Mouse (Mus musculus) left cerebral cortex, adult 18-20 months (tissue): Measurements from ENCODE around the gene Duoxa2. TPM values are rescaled to one million over a fixed set of nuclear protein-coding genes. Genes with fewer than 3 reads are reported as not detected.
"Not testable (repeated sequence)": the region's sequence is repeated elsewhere in the genome, so short reads cannot be mapped to it uniquely, and the experiment has no call there.

Experiments
- DNase-seq, 2 experiments: peaks; one replicate each; pipeline ENCODE4 v3.0.0; 2021 to 2022; ENCODE audit warnings: low spot score in 2 of 2, mixed read lengths in 1 of 2
- total RNA-seq, 2 experiments: library from RNA; stranded (reverse); gene quantifications; 2 replicates each; pipeline ENCODE4 v1.2.3; 2021

Duoxa2 gene
- total RNA-seq, 2 experiments from 2014 or later = not detected

DNA sequence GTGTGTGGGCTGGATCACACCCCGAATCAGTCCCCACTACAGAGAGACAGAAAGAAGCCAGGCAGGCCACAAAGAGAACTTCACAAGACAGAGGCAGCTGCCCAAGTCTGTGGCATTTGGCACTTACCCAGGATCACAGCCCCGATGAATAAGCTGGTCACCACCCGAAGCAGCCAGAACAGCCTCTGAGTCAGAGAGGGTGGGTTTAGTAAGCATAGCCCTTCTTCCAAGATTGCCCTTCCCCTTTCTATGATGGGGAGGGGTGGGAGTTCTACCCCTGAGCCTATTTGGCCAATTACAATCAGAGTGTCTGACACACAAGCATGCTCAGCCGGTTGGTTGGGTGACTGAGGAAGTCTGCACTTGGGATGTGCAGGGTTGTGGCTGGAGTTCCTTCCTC lies 7.5 kb downstream of the Duoxa2 start:
- DNase-seq = no peak

DNA sequence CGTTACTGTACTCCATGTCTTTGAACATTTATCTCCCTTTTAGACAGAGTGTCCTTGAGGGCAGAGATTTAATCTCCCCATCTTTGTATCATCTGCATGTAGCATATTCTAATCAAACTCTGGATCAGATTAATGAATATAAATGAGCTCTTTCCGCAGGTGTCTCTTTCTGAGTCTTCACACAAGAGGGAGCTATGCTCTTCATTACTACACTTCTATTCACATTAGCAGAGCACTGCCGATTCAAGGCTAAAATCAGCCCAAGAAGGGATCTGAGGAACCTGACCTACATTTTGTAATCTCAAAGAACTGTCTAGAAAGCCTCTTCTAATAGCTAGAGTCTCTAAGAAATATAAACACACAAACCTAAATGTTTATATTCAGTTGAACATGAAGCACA lies 10.9 kb downstream of the Duoxa2 start:
- DNase-seq = no peak

DNA sequence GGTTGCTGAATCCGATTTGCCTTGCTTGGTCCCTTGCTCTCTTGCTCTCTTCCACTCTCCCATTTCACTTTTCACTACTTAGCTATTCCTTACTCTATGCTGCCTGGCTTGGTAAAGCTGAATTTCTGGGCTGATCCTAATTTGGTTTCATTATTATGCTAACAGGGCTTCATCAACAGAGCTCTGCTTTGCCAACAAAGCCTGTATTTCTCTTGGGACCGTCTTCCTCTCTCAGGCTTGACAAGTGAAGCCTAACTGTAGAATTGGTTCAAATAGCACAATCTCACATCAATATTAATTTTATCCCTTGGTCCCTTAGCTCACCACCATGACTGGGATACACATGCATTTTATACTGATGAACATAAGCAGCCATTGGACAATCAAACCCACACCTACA lies 12.9 kb downstream of the Duoxa2 start:
- no peak for DNase-seq

DNA sequence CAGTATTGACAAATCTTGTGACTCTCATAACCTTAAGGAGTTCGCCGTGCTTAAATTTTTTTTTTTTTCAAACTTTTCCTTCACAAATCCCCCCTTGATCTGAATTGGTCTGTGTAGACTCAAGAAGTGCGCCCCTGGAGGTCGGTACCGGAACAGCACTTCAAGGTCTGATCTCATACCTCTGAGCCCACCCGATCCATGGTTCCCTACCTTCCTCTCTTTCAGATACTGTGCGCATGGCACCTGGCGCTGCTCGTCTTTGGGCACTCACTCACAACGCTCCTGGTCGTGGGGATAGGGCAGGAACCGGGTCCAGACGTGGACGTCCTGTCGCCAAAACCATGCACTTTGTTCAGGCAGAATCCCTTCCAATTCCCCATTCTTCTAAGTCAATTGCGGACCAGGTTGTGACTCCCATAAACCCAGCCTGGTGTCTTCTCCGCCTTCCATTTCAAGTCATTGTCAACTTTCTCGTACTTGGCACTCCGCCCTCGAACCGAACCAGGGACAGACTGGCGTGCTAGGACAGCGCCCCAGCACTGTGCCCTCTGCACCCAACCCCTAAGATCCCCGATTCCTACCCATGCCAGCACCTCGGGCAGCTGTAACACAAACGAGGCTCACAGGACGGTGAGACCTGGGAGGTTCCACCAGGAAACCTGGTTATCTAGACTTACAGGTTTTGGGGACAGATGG lies 14.2 kb downstream of the Duoxa2 start:
- peak; percentile 45 to 67 for DNase-seq

DNA sequence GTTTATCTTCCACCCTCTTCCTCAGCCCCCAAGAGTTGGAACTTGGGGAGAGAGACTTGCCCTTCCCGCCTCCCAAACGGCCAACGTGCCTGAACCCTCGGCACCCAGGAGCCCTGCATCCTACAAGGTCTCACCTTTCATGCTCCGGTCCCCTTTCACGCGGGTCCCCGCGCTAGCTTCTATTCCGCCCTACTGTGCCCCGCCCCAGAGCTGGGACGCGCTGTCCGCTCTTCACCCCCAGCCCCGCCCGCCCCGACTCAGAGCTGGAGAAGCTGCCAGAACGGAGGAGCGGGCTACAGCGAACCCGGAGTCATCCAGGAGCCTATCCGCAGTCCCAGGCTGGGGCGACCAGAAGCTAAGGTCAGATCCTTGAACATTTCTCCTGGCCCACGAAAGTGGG lies 14.8 kb downstream of the Duoxa2 start, which contains the start of gene Duoxa1:
Gene Duoxa1, minus strand, starts transcription at position 195 of the 400 bp plus-strand sequence.
- DNase-seq = no peak

DNA sequence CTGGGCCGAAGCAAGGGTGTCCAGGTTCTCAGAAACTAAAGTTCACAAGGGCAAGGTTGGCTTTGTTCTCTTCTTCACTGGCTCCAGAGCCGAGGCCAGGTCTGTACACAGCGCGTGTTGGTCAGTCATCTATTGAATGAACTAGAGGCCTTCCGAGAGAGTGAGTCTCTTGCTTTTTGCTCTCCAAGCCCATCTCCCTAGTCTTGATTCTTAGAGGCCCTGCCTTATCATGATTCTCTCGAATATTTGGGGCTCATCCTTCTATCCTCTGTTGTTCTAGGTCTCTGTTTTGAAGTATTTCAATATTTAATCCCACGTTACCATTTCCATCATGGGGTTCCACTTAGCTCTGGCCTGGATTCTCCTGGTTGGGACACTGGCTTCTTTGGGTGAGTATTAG lies 16.7 kb downstream of the Duoxa2 start, which contains the start of gene Duox1:
Gene Duox1, plus strand, starts transcription at position 301 of the 400 bp plus-strand sequence.
- no peak for DNase-seq

DNA sequence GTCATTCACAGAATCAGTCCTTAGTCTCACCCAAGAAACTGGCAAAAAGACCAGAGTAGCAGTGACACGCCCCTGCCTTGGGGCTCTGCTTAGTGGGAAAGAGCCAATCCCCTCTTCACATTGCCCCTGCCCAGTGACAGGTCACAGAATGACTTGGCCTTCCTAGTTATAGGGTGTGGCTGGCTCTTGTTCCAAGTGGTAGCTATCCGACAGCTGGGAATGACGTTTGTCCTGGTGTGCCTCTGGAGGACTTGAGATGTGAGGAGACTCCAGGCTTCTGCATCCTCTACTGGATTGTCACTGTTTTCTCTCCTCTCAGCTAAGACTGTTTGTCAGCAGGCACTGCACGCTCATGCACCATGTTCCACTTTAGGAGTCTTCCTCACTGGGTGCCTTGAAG lies 18.7 kb downstream of the Duoxa2 start:
- DNase-seq = no peak

DNA sequence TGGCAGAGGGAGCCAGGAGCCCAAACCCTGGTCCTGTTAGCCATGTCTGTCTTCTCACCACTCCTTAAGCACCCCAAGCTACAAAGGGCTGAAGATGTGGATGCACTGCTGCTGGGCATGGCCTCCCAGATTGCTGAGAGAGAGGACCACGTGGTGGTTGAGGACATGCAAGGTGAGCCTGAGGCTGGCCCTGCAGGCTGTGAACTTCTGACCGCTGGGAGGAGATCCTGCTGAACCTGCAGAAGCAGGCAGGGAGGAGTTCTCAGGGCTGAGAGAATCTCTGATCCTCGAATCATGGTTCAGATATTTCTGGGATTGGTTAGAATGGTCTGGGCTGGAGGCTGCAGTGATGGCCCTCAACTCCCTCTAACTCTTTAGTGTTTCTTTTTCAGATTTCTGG lies 25.3 kb downstream of the Duoxa2 start:
- no peak for DNase-seq

DNA sequence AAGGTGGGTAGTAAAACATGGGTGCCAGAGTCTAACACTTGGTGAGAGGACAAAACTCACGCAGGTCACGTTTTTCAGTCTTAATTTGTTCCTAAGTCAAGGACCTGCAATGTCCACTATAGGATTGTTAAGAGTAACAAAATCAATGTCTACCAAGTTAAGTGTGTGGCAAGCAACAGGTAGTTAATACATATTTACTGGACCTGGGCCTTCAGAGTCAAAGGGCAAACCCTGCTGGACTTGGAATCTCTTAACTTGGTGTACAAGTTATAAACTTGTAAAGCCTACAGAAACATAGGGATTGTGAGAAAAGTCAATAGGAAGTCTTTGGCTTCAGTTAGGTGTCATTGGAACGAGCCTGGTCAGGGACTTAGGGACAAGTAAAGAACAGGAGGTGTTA lies 25.9 kb downstream of the Duoxa2 start:
- no peak for DNase-seq

DNA sequence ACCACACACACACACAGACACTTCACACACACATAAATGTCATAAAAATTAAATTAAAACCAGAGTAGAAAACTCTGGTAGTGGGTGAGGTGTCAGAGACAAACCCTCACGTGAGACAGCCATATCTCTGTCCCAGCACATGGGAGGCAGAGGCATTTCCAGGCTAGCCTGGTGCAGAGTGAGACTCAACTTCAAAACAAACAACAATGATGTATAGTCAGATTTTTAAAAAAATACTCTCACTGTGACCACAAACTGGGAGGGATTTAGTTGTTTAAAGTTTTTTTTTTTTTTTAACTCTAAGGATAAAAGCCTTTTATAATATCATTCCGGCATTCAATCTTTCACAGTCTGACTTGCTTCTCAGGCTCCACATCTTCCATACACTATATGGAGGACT lies 26.7 kb downstream of the Duoxa2 start:
- DNase-seq = no peak

DNA sequence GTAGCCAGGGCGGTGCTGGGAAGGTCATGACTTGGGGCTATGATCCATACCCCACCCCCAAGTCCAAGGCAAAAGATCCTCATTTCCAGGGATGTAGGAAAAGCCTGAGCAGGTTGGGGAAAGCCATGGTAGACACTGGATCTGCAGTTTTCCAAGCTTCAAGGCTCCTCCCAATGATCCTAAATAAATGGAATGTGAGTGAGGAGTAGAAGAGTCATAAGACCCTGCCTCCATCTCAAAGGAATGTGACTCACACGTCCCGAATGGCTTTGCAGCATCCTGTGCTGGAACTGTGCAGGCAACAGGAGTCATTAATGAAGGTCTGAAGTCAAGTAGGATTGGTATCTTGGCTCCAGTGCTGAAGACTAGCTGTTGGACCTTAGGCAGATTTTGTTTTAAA lies 29.3 kb downstream of the Duoxa2 start:
- no peak for DNase-seq

DNA sequence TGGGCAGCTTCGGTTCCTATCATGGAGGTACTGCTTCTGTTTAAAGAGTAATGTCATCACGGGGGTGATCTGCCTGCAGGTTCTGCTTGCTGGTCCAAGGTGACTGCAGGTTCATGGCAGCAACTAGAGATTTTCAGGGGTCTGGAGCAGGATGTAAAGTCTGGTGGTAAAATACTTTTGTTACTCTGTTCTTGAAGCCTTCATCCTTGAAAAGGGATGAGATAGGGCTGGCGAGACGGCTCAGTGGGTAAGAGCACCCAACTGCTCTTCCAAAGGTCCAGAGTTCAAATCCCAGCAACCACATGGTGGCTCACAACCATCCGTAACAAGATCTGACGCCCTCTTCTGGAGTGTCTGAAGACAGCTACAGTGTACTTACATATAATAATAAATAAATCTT lies 31.6 kb downstream of the Duoxa2 start:
- DNase-seq = not testable (repeated sequence)

DNA sequence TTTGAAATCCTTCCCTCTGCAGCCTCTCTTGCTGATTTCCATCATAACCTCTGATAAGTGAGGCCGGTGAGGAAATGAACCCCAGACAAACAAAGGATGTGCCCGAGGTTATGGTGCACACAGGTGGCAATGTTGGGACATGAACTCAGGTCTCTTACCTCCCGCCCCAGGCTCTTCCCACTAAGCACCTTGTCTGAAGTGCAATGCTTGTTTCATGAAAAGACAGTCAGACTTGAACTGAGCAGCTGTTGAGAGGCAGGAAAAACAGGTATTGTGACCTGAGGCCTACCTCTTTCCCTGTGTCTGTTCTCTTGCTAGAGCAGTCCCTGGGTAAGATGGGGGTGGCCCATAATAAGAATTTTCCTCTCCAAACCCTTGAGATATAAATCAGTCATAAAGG lies 33.5 kb downstream of the Duoxa2 start:
- no peak for DNase-seq

DNA sequence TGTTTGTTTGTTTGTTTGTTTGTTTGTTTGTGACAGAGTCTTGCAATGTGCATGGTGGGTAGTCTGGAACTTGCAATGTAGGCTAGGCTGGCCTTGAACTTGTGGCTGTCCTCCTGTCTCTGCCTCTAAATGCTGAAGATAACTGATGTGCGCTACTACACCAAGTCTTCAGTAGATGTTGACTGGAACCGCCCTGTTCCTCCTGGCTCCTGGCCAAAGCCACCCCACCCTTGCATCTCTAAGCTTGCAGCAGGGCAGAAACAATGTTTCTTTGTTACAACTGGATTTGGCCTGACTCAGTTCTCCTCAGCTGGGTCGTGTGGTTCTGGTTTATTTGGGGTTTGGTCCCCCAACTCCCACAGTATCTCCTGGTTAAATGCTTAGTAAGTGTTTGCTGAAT lies 35.5 kb downstream of the Duoxa2 start:
- DNase-seq = no peak

DNA sequence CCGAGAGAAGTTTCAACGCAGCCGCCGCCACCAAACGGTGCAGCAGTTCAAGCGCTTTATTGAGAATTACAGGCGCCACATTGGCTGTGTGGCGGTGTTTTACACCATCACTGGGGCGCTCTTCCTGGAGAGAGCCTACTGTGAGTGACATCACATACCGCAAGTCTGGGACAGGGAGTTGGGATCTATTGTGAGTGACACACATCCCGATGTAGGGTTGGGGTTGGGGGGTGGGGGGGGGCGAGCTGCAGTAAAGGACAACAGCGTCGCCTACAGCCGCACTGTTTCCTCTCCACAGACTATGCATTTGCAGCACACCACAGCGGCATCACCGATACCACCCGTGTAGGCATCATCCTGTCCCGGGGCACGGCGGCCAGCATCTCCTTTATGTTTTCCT lies 38.6 kb downstream of the Duoxa2 start:
- no peak for DNase-seq

DNA sequence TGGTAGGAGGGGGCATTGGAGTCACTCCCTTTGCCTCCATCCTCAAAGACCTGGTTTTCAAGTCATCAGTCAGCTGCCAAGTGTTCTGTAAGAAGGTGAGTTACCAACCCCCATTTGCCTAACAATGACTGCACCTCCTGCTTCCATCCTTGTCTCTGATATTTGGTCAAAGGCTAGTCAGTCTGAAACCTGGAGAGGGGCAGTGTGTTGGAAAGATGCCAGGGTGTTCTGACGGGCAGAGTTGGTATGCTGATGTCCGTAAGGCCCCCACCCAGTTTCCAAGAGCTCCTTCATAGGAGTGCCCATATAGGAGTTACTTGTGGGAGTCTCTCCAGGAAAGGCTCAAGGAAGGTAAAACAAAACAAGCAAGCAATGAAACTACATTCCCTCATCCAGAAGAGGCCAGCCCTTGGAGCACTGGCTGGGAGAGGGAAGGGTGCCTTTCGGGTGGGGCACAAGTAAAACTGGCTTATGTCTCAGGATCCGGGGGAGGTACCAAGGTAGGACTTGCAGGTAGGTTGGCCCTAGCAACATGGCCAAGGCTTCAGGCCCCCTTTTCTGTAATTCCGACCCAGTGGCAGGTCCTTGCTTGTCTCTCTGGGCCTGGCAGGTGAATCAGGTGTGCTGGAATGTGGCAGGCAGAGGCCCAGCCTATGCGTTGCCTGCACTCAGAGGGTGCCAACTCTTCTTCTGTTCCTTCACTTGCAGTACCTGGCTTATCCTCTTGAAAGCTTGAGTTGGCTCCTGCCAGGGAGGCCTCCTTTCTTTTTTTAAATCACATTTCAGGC lies 46.6 kb downstream of the Duoxa2 start:
- DNase-seq = no peak

DNA sequence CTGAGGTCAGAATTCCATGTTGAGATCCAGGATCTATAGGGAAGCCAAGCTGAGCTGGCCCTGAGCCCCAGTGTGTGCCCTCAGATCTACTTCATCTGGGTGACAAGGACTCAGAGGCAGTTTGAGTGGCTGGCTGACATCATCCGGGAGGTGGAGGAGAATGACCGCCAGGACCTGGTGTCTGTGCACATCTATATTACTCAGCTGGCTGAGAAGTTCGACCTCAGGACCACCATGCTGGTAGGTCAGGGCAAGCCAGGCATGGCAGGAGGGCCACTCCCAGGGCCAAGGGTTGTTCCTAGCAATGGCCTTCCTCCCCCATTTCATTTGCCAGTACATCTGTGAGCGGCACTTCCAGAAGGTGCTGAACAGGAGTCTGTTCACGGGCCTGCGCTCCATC lies 47.5 kb downstream of the Duoxa2 start:
- DNase-seq = not testable (repeated sequence)

DNA sequence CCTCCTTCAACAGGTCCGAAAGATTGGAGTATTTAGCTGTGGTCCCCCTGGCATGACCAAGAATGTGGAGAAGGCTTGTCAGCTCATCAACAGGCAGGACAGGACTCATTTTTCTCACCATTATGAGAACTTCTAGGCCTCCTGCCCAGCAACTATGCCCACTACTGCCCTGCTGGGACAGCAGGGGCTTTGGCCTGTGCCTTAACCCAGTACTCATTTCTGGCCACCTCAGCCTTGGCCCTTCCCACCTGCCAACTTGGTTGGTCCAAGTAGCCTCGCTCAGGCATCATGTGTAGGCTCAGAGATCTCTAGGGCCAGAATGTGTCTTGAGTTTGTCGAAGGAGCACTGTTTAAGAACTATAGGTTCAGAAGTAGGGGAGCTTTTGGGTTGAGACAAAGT lies 48.6 kb downstream of the Duoxa2 start:
- DNase-seq = no peak

DNA sequence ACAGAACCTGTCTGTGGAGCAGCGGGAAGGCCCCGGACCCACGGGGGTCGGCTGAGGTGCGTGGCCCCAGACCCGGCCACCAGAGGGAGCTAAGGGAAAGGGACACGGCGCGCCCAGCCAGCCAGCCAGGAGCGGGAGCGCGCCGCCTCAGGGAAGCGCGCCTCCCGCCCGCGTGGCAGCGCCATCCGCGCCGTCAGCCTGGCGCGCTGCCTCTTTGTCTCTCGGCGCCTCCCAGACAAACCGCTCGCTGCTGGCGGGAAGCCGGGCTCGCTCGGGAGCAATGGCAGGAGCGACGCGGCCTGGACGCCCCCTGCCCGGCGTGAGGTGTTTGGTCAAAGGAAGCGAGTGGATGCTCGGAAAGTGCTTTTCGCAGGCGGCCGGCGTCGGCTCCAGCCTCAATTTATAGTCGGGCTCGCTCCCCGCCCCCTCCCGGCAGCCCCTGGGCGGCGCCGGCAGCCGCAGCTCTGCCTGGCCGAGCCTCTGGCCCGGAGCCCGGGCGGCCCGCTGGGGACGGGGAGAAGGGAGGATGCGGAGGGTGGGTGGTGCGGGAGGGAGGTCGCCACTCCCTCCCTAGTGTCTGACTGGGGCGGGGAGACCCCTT lies 49.9 kb downstream of the Duoxa2 start:
- DNase-seq = peak; percentile 87 to 90

DNA sequence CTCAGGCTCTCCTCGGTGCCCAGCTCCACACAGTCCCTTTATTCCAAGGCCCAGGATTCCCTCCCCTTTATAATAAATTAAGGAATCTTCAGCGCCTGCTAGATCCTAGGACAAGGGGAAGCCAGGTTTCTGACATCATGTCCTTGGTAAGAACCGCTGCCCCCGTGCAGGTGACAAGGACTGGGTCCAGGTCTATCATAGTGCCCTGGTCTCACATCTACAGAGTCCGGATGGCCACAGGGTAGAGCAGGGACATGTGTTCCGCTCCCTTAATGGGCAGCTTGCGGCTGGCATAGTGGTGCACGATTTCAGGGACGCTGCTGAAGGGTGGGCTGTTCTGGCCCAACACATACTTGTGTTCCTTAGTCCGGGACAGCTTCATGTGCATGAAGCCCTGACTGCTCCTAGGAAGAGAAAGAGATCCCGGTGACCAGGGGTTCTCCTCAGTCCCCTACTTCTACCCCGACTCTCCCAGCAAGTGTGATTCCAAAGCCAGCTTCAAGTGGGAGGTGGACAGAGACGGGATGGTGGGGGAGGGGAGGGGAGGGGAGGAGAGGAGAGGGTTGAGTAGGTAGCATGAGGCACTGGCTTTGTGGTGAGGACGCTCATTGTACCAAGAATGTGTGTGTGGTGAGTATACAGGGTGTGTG lies 50.6 kb downstream of the Duoxa2 start:
- peak; percentile 29 to 32 for DNase-seq

DNA sequence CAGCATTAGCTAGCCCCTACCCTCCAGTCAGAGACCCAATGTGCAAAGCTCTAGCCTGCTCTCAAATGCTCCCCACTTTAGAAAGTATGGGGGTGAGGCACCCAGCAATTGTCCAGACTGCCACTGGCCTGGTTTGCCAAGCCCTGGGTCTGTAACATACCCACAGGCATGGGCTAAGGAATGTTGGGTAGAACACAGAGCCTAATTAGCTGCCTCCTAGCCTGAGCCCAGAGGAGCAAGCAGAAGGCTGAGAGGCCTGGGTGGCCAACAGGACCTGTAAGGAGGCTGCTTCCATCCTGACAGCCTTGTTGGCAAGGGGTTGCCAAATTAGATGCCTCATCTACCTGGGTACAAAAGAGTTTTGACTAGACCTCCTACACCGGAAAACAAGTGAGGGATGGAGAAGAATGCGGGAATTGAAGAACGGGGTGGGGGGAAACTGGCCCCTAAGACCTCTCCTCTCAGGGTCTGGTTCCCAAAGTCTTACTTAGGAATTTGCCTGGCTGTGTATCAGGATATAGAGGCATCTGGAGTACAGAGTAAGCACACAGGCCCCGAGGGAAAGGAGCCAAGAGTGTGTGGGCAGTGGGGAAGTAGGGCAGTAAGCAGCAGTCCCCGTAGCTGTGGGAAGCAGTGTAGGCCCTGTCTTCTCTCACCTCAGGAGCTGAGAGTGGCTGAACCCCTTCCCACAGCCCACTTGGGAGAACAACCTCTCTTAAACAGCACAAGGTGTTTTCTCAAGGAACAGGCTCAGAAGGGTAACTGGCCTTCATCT lies 52.6 kb downstream of the Duoxa2 start:
- peak; percentile 85 to 86 for DNase-seq
